Mouse (Mus musculus): Measurements from ENCODE around the gene Zfp276.
"Not testable (repeated sequence)": the region's sequence is repeated elsewhere in the genome, so short reads cannot be mapped to it uniquely, and the experiment has no call there.

The Zfp276 gene

DNA sequence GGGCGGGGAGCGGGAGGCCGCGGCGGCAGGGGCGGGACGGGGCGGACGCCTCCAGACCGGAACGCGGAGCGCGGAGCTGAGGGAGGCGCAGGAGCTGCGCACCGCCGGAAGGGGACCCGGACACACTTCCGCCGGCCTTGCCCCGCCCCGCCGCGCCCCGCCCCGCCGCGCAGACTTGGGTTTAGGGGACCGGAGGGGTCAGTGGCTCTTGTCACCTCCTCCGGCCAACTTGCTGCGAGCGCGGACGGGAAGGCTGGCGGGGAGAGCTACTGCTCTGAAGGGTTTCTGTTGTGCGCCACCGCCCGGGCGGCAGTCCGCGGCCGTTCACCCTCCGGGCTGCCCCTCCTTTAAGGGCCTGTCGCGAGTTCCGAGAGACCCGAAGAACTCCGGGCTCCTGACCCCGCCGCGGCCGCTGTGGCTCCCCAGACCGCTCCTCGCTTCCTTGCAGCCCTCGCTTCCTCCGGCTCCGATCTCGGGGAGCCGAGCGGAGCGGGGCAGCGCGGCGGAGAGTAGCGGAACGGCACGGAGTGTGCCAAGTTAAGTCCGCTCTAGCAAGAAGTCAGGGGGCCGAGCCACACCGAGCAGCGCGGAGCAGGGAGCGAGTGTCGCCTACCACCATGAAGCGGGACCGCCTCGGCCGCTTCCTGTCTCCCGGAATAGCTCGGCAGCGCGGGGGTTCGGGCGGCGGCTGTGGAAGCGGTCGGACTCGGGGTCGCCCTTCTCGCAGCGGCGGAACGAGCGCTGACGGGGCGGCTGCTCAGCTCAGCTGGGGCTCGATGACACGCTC, at the start of gene Zfp276, which contains the start of gene Vps9d1:
TSS of gene Zfp276 (plus strand) at position 97 of the 787 bp plus-strand sequence.
TSS of gene Vps9d1 (minus strand) at position 250 of the 787 bp plus-strand sequence.
- peak; percentile 80 for DNase-seq (ENCODE audit: low spot score)

DNA sequence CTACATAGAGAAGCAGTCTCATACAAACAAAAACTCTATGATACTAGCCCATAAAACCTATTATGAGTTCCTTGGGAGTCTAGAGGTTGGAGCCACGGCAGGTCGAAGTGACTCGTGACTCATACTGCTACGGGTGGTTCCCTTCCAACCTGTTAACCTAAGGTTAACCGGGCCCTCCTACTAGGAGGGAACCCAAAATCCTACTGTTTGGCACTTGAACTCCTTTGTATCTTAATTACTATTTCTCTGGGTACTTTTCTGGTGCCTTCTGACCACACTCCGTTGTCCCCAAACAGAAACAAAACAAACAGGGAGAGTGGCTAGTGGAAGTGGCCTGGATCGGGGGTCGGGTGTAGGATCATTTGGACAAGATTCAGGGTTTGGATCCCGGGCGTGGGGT, 42.1 kb upstream of the Zfp276 start:
- DNase-seq (ENCODE audit: low spot score): no peak

DNA sequence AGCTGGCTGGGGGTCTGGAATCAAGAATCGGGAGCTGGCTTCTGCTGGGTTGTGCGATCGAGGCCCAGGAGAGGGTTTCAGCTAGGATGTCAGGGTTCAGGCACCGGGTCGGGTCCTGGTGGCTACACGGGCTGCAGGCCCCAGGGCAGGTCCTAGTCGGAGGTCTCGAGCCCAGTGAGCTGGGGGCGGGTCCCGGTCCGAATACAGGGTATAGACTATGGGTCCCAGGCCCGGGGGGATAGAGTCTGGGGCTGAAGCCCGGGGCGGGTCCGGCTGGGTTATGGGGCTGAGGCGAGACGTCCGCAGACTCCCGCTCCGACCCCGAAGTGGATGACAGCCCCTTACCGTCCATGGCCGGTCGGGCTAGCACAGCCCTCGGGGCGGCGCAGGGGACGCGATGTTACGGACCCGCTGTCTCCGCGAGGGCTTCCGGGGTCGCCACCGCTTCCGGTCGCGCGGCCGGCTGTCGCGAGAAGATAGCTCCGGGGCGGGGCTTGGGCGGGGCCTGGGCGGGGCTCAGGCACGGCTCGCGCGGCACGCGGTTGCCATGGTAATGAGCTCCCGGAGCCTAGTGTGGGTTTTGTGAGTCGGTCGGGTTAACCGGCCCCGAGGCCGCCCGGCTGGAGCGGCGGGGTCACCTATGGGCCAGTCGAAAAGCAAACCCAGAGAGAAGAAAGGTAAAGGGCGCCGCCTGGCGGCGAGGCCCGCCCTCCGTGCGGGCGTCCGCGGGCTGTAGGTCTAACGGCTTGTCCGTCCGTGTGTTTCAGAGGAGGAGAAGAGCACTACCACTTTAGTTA, 41.5 kb upstream of the Zfp276 start, which contains the start of the genes Chmp1a and Spata33:
TSS of gene Chmp1a (minus strand) at position 443 of the 797 bp plus-strand sequence.
TSS of gene Spata33 (plus strand) at position 512 of the 797 bp plus-strand sequence.
- peak; percentile 85 for DNase-seq (ENCODE audit: low spot score)

DNA sequence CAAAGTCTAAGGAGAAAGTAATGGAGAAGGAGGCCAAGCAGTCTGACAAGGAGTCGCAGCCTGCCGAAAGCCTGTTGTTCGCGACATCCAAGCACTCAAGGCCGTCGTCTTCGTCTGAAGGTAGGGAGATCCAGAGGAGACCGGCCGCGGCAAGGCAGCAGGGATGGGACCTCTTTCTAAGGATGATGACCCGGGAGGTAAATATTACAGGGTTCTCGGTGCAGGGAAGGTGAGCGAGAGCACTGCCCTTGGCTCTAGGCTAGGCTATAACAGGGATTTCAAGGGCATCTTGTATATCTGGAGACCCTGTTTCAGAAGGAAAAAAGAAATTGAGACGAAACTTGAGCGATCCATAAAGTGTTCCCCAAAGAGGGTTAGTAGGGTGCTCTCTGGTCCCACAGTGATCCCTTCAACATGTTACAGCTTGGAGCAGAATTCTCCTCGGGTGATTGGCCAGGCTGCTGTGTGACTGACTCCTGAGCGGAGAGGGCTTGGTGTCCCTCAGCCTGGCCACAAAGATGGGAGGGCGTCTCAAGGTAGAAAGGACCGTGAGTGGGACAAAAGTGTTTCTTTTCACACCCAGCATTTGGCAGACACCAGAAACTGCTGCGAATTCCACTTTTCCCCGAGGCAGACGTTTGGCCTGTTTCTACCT, 40.8 kb upstream of the Zfp276 start:
- no peak for DNase-seq (ENCODE audit: low spot score)

DNA sequence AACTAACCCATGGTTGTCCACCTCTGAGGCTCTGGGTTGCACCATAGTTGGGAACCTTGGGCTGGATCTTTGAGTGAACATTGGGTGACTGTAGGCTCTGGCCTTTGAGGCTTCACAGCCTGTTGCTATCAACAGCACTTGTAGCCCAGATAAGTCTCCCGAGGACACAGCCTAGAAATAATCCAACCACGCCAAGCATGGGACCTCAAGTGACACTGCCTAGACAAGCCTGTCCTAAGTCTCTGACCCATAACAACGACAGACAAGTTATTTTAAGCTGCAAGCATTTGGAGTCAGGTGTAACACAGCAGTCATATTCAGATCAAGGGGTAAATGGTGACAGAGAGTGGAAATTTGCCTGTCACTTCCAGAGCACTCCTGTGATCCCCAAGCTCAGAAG, 38.6 kb upstream of the Zfp276 start:
- DNase-seq (ENCODE audit: low spot score): no peak

DNA sequence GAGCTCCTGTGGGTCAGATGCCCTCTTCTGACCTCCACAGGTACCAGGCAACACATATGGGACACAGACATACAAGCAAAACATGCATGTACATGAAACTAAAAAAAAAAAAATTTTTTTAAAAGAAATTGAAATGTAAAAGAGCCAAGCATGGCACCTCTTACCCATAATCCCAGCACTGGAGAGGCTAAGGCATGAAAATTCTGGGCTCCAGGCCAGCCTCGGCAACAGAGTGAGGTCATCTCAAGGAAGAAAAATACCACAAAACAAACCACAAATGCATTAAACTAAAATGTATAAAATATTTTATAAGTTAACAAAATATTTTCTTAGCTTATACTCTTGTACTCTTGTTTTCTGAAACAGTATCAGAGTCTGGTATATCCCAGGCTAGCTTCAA, 33.1 kb upstream of the Zfp276 start:
- no peak for DNase-seq (ENCODE audit: low spot score)

DNA sequence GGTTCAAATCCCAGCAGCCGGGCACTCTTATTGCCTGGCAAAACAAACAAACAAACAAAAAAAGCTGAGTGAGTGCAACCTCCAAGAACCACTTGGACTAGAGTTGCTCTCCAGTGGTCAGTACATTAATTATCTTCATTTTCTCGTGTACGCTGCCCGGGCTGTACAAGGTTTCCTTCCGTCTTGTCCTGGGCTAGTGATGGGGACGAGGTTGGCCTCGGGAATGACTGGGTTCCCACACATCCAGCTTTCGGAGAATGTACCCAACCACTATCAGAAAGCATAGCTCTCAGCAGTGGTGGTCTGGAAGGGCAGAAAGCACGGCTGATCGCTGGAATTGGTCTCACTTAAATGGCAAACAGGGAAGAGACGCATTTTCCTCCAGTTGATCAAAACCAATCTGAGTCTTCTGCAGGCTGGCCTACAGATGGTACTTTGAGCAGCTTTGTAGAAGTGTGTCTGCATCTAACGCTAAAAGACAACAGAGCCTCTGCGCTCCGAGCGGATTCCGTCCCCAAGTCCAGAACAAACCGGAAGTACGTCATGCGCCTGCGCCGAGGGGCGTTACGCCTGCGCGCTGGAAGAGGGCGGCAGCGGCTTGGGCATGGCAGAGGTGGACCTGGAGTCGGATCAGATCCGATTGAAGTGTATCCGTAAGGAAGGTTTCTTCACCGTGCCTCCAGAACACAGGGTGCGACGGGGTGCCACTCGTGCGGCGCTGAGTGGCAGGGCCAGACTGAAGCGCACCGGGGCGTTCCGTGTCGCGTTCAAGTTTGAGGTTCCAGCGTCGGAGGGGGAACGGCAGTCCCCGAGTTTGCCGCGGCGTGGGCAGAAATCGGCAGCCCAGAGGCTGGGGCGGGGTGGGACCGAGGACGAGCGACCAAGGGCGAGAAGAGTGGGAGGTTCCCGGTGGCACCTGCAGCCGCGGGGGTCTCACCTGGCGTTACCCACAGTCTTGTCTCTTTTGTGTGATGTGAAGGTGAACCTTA, 29.4 kb upstream of the Zfp276 start, which contains the start of gene Cdk10:
TSS of gene Cdk10 (plus strand) at position 565 of the 989 bp plus-strand sequence.
- peak; percentile 92 for DNase-seq (ENCODE audit: low spot score)

DNA sequence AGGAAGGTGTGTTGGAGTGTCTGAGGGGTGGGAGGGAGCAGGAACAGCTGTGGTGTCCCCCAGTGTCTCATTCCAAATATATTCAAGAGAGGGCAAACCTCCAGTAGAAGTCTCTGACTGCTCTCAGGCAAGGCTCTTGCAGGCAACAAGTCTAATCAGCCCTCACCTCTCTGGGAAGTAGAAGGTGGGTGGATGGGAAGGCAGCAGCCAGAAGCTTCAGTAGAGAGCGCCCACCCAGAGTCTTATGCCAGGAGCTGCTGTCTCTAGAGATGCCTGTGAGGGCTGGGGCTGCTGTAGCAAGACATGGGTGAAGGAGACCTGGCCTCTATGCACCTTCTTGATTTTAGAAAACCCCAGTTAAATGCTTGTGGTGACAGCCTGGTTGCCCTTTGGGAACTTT, 25.6 kb upstream of the Zfp276 start:
- no peak for DNase-seq (ENCODE audit: low spot score)

DNA sequence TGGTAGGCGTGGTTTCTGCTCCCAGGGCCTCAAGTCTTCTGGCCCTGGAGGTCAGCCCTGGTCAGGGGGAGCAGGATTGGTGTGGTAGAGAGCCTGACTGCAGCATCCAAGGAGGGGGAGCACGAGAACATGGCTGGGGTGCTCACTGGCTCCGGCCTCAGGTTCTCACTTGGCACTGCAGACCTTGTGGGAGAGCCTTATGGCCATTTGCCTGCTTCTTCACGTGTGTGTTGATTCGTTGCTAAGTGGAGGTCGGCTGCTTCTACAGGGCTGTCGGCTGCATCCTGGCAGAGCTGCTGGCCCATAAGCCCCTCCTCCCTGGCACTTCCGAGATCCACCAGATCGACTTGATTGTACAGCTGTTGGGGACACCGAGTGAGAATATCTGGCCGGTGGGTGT, 23.7 kb upstream of the Zfp276 start:
- DNase-seq (ENCODE audit: low spot score): not testable (repeated sequence)

DNA sequence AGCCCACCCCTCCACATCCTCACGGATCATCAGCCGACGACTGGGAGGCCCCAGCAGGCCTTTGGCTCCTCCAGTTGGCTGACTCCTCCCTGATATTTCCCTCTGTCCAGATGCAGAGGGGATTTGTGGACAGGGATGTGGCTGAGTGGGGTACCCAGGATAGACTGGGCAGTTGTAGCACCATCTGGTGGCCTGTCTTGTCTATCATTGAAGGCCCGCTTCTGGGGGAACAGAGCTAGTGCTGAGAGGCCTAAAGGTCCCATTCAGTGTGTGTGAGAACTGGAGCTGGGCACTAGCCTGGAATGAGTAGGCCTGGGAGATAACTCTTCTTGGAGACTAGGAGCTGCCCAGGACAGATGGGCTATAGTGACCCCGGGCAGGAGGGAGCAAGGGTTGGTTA, 22.3 kb upstream of the Zfp276 start:
- no peak for DNase-seq (ENCODE audit: low spot score)

DNA sequence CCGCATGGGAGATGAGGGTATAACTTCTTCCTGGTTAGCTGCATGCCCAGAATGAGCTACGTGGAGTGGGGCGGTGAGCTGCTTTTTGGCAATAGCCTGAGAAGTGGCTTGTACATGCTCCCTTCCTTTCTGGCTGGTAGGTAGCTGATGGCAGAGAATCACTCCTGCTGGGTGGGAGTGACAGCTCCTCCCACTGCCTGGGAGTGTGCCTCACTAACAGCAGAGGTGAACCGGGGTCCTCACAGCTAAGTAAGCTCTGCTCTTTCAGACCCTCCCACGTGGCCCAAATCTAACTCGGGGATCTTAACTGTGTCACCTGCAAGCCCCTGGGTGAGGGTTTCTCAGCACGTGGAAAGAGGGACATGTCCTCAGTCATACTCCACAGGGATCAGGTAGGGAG, 21.4 kb upstream of the Zfp276 start:
- no peak for DNase-seq (ENCODE audit: low spot score)

DNA sequence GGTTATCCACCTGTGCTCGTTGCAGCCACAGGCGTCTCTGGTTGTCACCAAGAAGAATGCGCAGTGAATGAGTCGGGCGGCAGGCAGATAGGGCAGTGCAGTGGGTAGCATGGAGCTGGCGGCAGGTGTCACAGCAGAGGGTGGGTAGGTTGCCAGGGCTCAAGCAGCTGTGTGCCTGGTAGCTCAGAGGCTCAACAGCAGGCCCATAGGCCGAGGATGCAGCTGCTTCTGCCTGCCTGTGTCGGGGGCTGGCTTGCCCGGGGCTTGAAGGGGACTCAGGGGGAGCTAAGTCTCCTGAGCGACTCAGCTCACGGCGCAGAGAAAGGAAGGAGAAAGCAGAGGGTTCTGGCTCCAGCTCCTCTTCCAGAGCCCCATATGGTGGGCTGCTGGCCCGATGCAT, 20.7 kb upstream of the Zfp276 start:
- DNase-seq (ENCODE audit: low spot score): no peak

DNA sequence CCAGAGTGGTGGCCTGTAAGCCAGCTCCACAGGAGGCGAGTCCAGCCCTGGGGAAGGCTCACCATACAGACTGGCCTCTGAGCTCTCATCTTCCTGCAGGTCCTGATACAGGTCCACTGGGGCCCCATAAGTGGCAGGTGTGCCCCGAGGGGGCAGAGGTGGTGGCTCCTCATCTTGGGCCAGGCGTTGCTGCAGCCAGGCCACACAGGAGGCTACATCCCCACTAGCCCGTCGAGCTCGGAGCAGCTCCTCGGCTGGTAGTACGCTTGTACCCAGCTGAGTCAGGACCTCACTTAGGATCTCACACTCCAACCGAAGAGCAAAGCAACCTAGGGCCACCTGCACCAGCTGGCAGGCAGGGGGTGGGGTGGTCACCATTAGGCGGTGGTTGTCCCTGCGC, 20.2 kb upstream of the Zfp276 start:
- no peak for DNase-seq (ENCODE audit: low spot score)

DNA sequence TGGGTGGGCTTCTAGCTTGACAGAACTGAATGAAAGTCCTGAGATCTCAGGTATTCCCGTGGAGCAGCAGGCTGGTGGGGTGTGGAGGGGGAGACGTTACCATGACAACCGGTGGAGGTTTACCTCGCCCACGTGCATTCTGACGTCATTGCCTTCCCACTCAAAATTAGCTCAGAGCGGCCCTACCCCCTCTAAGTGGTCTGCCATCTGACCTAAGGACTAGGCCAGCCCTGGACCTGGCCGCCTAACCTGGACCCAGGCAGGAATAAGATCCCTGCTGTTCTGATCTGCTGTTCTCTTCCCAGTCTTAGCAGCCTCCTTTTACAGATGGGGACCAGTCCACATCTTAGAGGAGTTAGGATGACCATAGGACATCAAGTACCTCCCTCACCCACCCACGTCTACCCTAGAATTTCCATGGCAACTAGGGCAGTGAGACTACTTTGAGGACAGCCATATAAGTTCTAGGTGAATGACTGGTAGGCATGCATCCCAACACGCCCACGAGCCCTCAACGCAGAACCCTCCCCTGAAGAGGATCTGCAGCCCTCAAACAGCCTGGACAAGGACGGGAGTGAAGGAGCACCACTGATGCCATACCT, 19.0 kb upstream of the Zfp276 start:
- DNase-seq (ENCODE audit: low spot score): no peak

DNA sequence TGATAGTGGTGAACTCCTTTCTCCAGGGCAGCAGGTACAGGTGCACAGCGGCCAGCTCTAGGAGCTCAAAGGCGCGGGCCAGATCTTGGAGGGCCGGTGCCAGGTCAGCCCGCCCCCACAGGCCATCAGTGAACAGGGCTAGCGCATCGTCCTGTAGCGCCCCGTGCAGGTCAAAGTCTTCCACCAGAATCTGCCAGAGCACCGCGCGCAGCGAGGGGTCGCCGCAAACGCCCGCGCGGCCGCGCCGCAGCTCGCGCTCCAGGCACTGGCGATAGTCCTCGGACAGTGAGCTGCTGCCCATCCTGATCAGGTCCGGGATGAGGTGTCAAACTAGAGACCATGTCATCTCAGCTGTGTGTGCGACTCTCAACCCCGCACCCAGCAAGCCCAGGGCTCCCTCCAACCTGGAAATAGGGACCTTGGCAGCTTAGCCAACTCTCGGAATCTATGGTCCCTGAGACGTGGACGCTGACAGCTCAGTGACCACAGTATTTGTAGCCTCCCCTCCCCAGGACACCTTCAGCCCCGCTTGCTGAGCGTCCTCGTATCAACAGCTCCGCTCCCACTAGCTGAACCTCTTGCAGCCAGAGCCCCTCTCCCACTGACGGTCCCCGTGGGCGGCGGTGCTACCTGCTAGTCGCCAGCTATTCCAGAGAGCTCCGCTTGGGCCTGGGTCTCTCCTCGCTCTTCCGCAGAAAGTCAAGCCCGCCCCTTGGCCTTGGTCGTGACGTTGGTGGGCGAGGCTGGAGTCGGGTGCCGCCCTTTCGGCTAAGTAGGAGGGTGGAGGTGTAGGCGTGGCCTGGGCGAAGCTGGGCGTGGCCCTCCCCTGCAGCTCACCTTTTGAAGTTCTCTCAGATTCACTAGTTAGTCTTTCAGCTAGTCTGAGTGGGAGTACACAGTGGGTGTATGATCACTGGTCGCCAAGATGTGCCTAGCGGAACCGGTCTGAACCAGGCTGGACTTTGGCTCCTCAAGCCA, 18.2 kb upstream of the Zfp276 start, which contains the start of gene Spata2l:
TSS of gene Spata2l (minus strand) at position 714 of the 978 bp plus-strand sequence.
- DNase-seq (ENCODE audit: low spot score): peak; percentile 83

DNA sequence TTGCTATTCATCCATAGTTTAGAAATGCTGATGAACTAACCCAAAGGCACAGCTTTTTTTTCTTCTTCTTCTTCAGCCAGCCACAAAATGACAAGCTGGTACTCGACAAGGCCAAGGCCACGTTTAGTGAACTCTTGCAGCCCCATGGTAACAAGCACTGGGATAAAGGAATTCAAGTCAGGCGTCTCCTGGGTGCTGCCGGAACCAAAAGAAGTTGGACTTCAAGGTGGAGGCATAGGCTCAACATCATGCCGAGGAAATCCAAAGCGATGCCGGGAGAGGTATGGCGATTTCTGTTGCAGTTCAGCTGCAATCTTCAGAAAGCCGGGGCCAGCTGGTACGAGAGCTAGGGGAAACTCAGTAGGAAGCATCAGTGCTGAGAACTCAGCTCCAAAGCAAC, 14.6 kb upstream of the Zfp276 start:
- no peak for DNase-seq (ENCODE audit: low spot score)

DNA sequence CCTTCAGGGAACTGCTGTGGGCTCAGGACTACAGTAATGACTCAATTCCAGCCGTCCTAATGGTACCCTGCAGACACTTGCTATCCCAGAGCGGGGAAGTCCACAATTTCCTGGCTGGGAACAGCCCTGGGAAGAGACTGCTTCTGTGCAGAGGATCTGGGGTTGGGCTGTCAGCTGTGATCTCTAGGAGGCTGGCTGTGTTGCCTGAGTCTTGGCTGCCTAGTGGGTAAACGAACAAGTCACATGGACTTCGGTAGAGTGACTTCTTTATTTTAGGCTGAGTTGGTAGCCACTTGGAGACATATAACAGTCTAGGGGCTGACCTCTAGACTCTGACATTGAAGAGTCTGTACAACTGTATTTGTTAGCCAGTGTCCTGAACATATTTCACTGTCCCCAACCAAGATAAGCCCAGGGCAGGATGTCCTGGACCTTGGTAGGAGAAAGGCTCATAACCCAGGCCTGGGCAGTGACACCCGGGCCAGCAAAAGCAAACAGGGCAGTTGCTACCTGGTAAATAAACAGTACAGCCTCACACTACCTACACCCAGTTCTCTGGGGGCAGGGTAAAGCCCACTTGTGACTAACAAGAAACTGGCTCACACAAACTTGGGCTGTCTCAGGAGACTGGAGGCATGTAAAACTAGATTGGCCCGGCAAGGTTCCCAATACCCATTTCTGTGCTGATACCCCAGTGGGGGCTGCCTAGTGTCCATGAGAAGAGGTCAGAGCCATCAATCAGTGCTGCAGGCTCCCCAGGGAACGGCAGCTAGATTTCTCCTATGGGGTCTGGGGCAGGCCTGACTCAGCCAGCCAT, 11.7 kb upstream of the Zfp276 start:
- DNase-seq (ENCODE audit: low spot score): no peak

DNA sequence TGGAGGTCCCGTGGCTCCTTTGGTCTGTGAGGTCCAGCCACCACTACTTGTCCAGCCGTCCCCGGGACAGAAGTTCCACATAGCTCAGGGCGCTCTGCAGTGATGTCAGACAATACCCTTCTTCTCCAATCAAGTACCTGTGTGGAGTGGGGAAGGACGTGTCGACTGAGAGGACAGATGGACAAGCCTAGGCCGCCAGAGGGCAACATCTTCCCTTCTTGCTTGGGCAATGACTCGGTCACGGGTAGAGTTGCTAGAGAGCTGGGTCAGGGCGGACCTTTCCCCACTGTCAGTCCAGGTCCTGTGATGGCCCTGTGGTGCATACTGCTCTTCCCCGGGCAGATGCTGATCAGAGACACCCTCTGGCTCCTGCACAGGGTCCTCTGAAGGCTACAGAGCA, 10.9 kb upstream of the Zfp276 start:
- DNase-seq (ENCODE audit: low spot score): no peak

DNA sequence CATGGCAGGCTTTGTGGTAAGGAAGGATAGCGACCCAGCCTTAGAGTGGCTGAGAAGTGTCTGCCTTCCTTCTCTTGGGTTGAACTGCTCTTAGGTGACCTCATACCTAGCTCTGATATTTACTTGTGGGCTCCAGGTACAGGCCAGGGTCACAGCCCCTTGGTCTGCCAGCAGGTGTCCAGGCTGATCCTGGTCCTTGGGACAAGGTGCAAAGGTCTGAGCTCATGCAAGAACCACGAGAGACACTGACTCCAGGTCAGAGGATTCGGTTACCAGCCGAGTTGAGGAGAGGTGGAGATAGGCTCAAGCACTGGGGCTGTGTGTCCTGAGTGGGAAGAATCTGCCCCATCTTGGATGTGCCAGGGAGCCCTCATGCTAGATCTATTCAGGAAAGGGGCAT, 9.6 kb upstream of the Zfp276 start:
- no peak for DNase-seq (ENCODE audit: low spot score)

Measured in ovary, postnatal 14 days (tissue).